Mouse (Mus musculus) kidney, postnatal 4 days (tissue): ENCODE measurements around the gene Olfr1223.
"Not testable (repeated sequence)": the region's sequence is repeated elsewhere in the genome, so short reads cannot be mapped to it uniquely, and the experiment has no call there.

ENCODE experiments used
- DNase-seq, 2 experiments: peaks; one replicate each; pipeline ENCODE4 v3.0.0; 2021; ENCODE audit warnings: mixed read lengths in 2 of 2

Gene Olfr1223

DNA sequence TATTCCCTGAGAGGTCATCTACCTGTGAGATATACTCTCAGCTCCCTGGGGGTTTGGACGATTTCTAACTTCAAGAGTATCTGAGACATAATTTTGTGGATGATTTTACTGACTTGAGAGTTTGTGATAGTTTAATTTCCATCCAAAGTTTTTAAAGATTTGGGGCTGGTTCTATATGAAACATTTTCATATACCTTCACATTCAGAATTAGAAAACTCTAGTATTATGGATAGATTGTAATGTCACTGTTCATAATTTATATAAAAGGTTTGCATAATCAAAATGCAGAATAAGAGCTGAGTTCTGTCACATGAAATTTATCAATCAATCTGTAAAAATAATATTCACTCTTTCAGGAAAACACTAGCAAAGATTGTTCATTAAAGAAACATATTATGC lies at the start of gene Olfr1223:
Gene Olfr1223 (minus strand): TSS at position 101 of the 400 bp plus-strand sequence.
- no peak for DNase-seq

DNA sequence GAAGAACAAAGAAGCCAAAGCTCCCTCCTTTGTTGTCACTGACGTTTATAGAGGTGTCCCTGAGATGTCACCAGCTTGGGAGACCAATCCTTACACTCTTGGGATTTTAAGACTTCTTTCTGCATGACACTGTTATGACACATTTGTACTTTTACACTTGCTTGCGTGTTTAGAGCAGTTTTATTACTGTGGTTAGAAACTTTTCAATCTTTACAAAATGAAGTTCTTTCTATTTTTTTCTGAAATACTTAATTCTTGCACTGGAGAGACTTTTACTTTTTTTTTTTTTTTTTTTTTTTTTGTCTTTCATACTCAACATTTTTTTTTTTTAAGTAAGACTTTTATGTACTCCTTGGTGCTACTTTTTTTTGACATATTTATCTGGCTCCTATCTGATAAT lies 48.6 kb upstream of the Olfr1223 start, which contains the start of gene Olfr1226:
Gene Olfr1226 (minus strand): TSS at position 101 of the 400 bp plus-strand sequence.
- DNase-seq, result no peak

DNA sequence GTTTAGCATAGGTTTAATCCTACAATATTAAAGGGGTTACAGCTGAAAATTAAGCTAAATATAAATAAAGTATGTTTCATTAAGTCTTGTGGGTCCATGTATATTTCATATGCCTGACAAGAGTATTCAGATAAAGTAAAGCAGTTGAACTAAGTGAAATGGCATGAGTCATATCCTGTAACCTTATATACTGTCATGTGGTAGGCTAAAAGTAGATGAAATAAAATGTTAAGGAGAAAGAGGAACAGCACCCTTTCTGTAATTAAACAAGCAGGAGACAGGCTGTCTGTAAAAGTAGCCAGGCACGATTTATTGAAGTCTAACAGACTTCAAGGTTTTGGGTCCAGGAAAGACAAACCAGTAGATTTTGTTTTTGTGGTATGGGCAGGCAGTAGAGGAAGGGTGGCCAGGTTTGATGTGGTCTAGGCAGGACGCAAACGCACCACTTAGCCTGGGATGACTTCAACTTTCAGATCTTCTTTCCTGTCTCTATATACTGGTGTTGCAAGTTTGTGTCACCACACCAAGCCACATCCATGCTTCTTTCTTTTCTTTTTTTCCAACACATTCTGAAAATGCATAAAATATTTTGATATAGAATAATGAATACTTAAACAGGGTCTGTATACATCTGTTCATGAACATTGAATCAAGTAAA lies 45.1 kb upstream of the Olfr1223 start:
- DNase-seq, result no peak

DNA sequence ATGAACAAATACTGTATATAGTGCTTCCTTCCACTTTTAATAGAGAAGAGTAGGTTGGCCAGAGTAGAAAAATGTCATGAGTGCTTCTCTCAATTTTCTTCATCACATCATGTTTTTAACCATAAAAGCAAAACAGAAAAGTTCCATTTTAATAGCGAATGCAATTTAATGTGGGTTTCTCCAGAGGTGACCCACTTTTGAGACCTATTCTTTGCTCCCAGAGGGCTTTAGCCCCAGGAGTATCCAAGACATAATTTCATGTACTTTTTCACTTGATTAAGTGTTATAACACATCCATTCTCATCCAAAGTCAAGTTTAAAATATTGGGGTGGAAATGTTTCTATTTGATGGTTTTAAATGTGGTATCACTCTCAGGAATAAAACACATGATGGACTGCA lies 23.2 kb upstream of the Olfr1223 start, which contains the start of gene Olfr1225:
Gene Olfr1225 (minus strand): TSS at position 101 of the 400 bp plus-strand sequence.
- no peak for DNase-seq

DNA sequence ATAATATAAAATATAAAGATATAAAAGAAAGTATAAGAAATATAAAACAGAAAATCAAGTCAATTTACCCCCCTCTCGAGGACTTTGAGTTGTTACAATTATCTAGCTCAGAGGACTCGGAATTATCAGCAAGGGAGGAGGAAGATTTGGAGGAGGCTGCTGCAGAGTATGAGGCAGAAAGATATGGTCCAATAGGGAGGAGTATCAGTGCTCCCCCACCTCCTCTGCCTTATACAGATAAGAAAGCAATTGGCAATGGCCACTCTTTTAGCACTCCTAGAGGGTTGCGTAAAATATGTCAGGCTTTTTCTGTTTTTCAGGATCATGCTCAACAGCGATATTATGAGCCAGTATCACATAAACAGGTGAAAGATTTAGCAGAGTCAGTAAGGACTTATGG lies 13.4 kb upstream of the Olfr1223 start:
- DNase-seq, result not testable (repeated sequence)

DNA sequence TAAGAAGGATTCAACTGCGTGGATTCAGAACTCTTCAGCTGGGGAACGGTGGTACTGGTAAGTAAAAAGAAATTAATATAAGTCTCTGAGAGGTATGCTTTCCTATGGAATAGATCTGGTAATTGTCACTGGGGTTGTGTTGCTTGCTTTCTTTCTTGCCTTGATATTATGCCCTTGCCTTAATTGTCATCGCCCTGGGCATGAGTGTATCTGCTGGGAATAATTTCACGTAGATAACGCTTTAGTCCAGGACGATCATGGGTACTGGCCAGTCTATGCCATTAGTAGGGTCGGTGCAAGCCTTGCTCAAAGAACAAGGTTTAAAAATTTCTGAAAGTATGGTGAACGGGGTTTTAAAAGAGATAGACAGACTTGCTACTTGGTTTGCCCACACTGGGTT lies 12.6 kb upstream of the Olfr1223 start, which contains the start of gene Olfr1224-ps1:
Gene Olfr1224-ps1 (minus strand): TSS at position 101 of the 400 bp plus-strand sequence.
- not testable (repeated sequence) for DNase-seq

DNA sequence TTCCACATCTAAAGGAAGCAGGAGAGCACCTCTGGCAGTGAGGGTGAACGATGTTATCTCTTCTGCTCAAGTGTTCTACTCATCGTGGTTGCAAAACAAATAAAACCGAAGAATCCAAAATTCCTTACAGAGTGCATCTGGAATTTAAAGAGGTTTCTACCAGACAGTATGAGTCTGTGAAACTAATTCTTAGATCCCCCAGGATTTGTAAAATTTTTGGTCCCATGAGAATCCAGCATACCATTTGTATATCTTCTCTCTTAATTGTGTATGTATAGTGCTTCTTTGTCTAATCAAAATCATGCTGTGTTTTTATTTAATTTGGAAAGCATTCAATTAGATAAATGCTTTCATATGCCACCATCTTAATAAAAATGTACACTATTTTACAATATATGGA lies 18.4 kb downstream of the Olfr1223 start, which contains the start of gene Olfr1222:
Gene Olfr1222 (minus strand): TSS at position 101 of the 400 bp plus-strand sequence.
- no peak for DNase-seq

DNA sequence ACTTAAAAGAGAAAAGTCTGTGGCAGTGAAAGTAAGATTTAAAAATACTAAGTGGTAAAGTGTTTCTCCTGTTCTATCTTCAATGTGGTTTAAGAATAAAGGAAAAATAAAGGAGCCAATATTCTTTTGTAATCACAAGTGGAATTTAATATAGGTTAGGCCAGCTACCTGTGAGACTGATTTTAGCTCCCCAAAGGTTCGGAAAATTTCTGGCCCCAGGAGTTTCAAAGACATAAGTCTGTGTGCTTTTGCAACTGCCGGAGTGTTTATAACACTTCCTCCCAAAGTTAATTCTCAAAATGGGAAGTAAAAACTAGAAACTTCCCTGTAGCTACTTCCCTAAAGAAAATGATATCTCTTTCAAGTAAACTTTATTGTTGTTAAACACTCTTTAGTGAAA lies 34.2 kb downstream of the Olfr1223 start, which contains the start of gene Olfr1221:
Gene Olfr1221 (minus strand): TSS at position 101 of the 400 bp plus-strand sequence.
- DNase-seq, result no peak

DNA sequence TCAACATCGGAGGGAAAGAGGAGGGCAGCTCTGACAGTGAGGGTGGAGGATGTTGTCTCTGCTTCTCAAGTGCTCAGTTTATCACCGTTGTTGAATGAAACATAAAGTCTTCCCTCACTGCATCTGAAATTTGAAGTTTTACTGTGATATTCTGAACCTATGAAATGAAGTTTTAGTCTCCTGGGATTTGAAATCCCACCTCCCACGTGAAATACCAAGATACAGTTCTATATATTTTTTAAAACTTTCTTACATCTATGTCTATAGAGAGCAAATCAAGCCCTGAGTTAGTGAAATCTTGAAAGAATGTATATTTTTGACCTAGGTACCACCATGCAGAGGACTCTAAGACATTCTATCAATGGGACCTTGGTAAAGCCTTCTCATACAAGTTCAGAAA lies 44.6 kb downstream of the Olfr1223 start, which contains the start of gene Olfr1220:
Gene Olfr1220 (minus strand): TSS at position 101 of the 400 bp plus-strand sequence.
- no peak for DNase-seq

DNA sequence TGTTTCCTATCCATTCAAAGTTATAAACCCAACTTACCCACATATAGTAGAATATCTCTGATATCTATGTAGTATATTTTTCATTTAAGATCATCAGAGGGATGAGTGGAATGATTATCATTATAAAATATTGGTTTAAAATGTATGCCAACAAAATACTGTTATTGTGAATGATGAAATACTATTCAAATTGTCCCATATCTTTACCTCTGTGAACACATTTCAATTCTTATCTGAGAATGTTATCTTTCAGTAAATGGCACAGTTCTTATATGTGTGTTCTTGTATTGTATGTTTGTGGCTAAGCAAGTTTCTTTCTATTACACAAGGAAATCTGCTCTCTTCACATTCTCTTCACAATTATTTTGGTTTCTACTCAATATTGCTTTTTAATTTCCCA lies 45.7 kb downstream of the Olfr1223 start:
- no peak for DNase-seq

DNA sequence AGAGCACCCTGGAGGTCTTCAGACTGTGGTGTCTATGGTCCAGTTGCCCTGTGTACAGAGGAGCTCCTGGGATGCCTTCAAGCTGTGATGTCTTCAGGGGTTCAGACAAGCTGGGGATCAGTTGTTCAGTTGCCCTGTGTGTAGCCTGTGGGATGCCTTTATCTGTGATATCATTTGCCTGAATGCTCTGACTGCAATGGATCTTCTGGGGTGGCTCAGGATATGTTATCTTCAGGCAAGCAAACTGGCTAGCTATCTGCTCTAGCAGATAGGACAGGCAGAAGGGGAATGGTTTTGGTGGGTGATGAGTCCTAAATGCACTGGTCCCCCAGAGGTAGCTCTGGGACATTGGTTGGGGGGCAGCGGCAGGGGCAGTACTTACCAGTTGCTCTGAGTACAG lies 57.5 kb downstream of the Olfr1223 start:
- no peak for DNase-seq
